Mouse (Mus musculus) ES-E14 (cell line): Measurements from ENCODE around the gene Ifnz.
"Not testable (repeated sequence)": the region's sequence is repeated elsewhere in the genome, so short reads cannot be mapped to it uniquely, and the experiment has no call there.

ENCODE experiments used
- CHD2 ChIP-seq: IDR thresholded peaks from 2 replicates; pipeline ENCODE4 v1.6.1; 2014; ENCODE audit warnings: mild to moderate bottlenecking, low read depth, low read length, inconsistent platforms
- HCFC1 ChIP-seq: IDR thresholded peaks from 2 replicates; pipeline ENCODE4 v1.6.1; 2012; ENCODE audit warnings: low read length, inconsistent platforms, borderline replicate concordance; ENCODE audit not compliant: insufficient read depth
- MAFK ChIP-seq: IDR thresholded peaks from 2 replicates; pipeline ENCODE4 v1.6.1; 2014; ENCODE audit warnings: mild to moderate bottlenecking, low read depth, low read length, inconsistent platforms; ENCODE audit not compliant: insufficient read depth
- ZC3H11A ChIP-seq: IDR thresholded peaks from 2 replicates; pipeline ENCODE4 v1.6.1; 2012; ENCODE audit warnings: low read depth, mild to moderate bottlenecking, inconsistent platforms, low read length, borderline replicate concordance
- ZNF384 ChIP-seq: IDR thresholded peaks from 2 replicates; pipeline ENCODE4 v1.6.1; 2012; ENCODE audit warnings: low read depth, low read length, inconsistent platforms

DNA sequence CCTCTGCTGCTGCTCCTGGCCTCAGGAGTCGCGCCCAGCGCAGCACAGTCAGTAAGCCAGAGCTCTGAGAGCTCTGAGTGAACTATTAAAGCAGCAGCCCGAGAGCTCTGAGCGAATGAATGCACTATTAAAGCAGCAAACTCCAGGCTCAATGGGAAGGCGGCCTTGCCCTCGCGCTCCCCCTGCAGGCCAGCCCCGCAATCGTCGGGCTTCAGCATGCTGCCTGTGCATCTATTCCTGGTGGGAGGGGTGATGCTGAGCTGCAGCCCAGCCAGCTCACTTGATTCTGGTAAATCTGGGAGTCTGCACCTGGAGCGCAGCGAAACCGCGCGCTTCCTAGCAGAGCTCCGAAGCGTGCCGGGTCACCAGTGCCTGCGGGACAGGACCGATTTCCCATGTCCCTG is 24.3 kb upstream of the Ifnz start:
- TF ChIP-seq ZNF384, CHD2, HCFC1, ZC3H11A, MAFK: not testable (repeated sequence)
